Mouse (Mus musculus) thymus, adult 2 months (tissue): Measurements from ENCODE around the gene Taf6l. TPM values are rescaled to one million over a fixed set of nuclear protein-coding genes. Genes with fewer than 3 reads are reported as not detected.

ENCODE experiments used
- DNase-seq: peaks from one replicate; pipeline ENCODE4 v3.0.0; 2021
- H3K27ac ChIP-seq: fragments of 200-500 bp; 2 replicates; pipeline ENCODE4 v1.5.1; 2012; ENCODE audit warnings: low read length, control low read depth; ENCODE audit not compliant: control insufficient read depth, insufficient read depth
- H3K27me3 ChIP-seq: fragments of 200-500 bp; 2 replicates; pipeline ENCODE4 v1.6.1; 2012; ENCODE audit warnings: mild to moderate bottlenecking, low read length, moderate library complexity, mixed read lengths; ENCODE audit not compliant: control insufficient read depth, insufficient read depth
- H3K36me3 ChIP-seq: fragments of 200-500 bp; 2 replicates; pipeline ENCODE4 v1.6.1; 2012; ENCODE audit warnings: mild to moderate bottlenecking, low read length, moderate library complexity; ENCODE audit not compliant: control insufficient read depth, insufficient read depth
- H3K4me1 ChIP-seq: fragments of 200-500 bp; replicated peaks from 2 replicates; pipeline ENCODE4 v1.6.1; 2012; ENCODE audit warnings: low read length; ENCODE audit not compliant: control insufficient read depth, insufficient read depth
- H3K4me3 ChIP-seq: fragments of 200-500 bp; 2 replicates; pipeline ENCODE4 v1.5.1; 2012; ENCODE audit warnings: mild to moderate bottlenecking, low read length, control low read depth, moderate library complexity; ENCODE audit not compliant: control insufficient read depth, insufficient read depth
- CTCF ChIP-seq: fragments of 200-500 bp; IDR thresholded peaks from 2 replicates; pipeline ENCODE4 v1.5.1; 2012; ENCODE audit warnings: mild to moderate bottlenecking, control low read depth, low read length, moderate library complexity, borderline replicate concordance; ENCODE audit not compliant: control insufficient read depth, poor library complexity, insufficient read depth; ENCODE audit errors: extremely low read depth
- POLR2A ChIP-seq: fragments of 200-500 bp; IDR thresholded peaks from 2 replicates; pipeline ENCODE4 v1.6.1; 2012; ENCODE audit warnings: mild to moderate bottlenecking, low read length, control low read depth, moderate library complexity; ENCODE audit not compliant: control insufficient read depth, poor library complexity, insufficient read depth; ENCODE audit errors: extremely low read depth
- WGBS: fragments of 180-500 bp; shearing (Covaris S2); methylation state at CpG from one replicate; pipeline ENCODE4 v1.1.7; 2018; 5-methylcytosine and 5-hydroxymethylcytosine counted together
- polyA plus RNA-seq: library from polyadenylated mRNA; depleted of rRNA; stranded (reverse); fragments of >200 nt; gene quantifications from 2 replicates; pipeline ENCODE4 v1.2.3, GENCODE M21; 2012

The Taf6l gene
- polyA plus RNA-seq, 1 experiment: 24.9 TPM

- peak overlapping the region; percentile 62 for H3K4me3 ChIP-seq
- under 1% methylated on average over 7 of the region's 7 CpGs for WGBS
- no peak overlapping the region; the same call in 1 of the 2 replicates for H3K27ac ChIP-seq
- TF ChIP-seq CTCF (no peak), POLR2A (no peak)
- H3K4me1 ChIP-seq: peaks cover 9% of the 10 kb centered on the region
- peaks cover 32% of the 10 kb centered on the region for H3K36me3 ChIP-seq
- H3K27me3 ChIP-seq: no peaks in the 10 kb centered on the region
- no peak for DNase-seq
Observed at GRCm38 (mm10) chr19:8821146-8821545, 34.9 kb upstream of the Taf6l start.

DNA sequence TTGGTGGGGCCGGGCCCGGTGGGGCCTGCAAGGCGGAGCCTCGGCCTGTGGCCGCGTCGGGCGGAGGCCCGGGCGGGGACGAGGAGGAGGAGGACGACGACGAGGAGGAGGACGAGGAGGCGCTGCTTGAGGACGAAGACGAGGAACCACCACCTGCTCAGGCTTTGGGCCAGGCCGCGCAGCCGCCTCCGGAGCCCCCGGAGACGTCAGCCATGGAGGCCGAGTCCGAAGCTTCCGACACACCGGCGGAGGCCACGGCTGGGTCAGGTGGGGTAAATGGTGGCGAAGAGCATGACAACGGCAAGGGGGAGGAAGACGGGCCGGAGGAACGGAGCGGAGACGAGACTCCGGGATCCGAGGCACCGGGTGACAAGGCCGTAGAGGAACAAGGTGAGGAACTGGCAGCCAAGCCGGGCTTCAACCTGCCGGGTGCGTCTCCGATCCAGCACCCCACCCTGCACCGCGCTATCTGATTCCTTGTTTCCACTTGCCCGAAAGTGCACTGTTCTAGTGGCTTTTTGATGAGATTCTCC is 34.3 kb upstream of the Taf6l start:
- H3K36me3 ChIP-seq: peaks cover 26% of the 10 kb centered on the region
- peaks cover 9% of the 10 kb centered on the region for H3K4me1 ChIP-seq
- H3K27me3 ChIP-seq: no peaks in the 10 kb centered on the region
- WGBS: under 1% methylated on average over 48 of the region's 48 CpGs
- no peak for DNase-seq
- H3K27ac ChIP-seq: peak overlapping the region; percentile 78
- peak overlapping the region; percentile 62 for H3K4me3 ChIP-seq
- TF ChIP-seq CTCF (no peak), POLR2A (no peak)

DNA sequence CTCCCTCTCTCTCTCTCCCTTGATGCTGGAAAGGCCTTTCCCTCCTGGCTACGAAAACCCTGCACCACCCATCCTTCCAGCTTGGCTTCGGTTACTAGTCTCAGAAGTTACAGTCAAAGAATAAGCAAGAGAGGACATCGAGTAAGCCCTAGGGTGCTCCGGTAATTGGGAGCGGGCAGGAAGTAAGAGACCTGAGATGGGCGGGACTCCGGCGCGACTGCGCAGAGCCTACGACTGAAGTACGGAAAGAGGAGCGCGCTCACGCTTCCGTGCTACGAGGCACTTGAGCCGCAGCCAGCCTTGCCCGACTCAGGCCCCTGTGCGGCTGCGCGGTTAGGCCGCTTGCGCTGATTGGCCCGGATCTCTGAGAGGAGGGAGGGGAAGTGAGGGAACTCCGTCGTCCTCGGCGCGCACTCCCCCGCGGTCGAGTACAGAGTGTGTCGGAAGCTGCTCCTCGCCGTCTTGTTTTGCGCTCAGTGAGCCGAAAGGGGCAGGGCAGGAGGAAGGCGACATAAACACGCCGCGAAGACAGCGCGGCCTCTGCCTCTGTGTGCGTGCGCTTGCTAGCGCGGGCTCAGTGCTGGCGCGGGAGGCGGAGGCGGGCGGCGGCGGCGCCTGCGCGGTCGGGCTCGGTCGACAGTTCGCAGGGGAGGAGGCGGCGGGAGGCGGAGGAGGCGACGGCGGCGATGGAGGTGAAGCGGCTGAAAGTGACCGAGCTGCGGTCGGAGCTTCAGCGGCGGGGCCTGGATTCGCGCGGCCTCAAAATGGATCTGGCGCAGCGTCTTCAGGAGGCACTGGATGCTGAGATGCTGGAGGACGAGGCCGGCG is 33.6 kb upstream of the Taf6l start, which contains the start of gene Hnrnpul2:
TSS of gene Hnrnpul2 (plus strand) at position 415 of the 828 bp plus-strand sequence.
- peak within 1 kb of the TSS; percentile 91 for H3K27ac ChIP-seq

DNA sequence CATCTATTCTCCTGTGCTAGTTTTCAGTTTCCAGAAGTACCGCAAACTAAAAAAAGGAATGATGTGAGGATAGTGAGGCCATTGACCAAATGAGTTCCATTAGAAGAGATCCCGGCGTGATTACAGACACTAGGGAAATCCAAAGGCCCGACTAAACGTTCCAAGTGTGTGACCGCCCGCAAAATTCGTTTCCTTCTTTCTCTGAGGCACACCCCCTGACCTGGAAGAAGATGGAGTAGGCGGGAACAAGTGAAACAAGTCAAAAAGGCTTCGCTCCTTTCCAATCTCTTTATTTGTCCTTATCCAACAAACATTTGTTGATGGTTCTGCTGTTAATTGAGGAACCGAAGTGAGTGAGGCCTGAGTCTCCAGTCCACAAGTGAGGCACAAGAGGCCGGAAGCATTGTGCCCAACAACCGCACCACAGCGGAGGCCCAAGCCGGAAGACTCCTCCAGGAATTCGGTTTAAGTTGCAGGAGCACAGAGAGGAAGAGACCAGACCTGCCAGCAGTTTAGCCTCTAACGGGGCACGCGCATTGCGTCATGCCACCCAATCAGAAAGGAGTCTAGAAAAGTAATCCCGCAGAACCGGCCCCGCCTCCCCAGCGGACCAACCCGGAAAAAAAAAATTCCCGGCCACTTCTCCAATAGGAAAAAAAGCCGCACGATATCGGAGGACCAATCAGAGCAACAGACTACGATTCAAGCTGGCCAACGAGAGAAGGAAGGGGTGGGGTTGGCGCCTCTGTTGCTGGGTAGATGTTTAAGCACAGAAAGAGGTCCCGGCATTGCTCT is 32.8 kb upstream of the Taf6l start, which contains the start of gene Ttc9c:
TSS of gene Ttc9c (minus strand) at position 533 of the 795 bp plus-strand sequence.
- TF ChIP-seq POLR2A (peak; percentile 73), CTCF (no peak)

More for the DNA sequence above, 33.6 kb upstream of the Taf6l start, which contains the start of gene Hnrnpul2:
- Histone ChIP-seq H3K36me3 (peaks cover 19% of the 10 kb centered on the region), H3K4me1 (peaks cover 9% of the 10 kb centered on the region), H3K27me3 (no peaks in the 10 kb centered on the region), H3K4me3 (peak within 1 kb of the TSS; percentile 62)
- TF ChIP-seq CTCF (0 out of 2 replicates have a peak, but pooled peaks have one; percentile 46), POLR2A (peak; percentile 94)
- whole genome bisulfite sequencing: under 1% methylated on average over 83 of the region's 83 CpGs
- DNase-seq: peak; percentile 98

DNA sequence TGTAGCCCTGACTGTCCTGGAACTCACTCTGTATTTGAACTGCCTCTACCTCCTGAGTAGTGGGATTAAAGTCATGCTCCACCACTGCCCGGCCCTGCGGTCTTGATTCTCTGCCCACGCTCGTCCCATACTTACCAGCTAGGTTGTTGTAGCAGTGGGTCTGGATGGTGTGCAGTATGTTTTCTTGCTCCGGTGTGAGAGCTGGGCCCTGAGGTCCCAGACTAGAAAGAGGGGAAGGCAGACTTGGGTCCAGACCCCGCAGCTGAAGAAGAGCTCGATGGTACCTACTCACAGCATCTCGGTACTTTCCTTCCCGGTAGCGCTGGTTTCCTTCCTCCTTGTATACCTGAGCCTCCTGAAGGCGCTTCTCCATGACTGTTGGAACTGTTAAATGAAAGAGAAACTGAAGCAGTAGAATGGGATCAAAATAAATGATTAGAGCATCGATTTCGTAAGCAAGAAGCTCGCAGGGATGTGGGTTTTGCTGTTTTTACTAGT is 32.1 kb upstream of the Taf6l start:
- Histone ChIP-seq H3K36me3 (peaks cover 16% of the 10 kb centered on the region), H3K4me3 (peak overlapping the region; percentile 56), H3K27ac (peak overlapping the region; percentile 48), H3K27me3 (no peaks in the 10 kb centered on the region), H3K4me1 (peaks cover 9% of the 10 kb centered on the region)
- WGBS: 6% methylated on average over 14 of the region's 14 CpGs
- no peak for TF ChIP-seq POLR2A
- 0 out of 2 replicates have a peak, but pooled peaks have one; percentile 17 for TF ChIP-seq CTCF
- no peak for DNase-seq

More for the DNA sequence above, 32.8 kb upstream of the Taf6l start, which contains the start of gene Ttc9c:
- peak; percentile 92 for DNase-seq
- under 1% methylated on average over 33 of the region's 33 CpGs for WGBS
- peak within 1 kb of the TSS; percentile 91 for H3K27ac ChIP-seq
- peaks cover 19% of the 10 kb centered on the region for H3K36me3 ChIP-seq
- H3K27me3 ChIP-seq: no peaks in the 10 kb centered on the region
- peaks cover 9% of the 10 kb centered on the region for H3K4me1 ChIP-seq
- peak within 1 kb of the TSS; percentile 62 for H3K4me3 ChIP-seq
